Mouse (Mus musculus): ENCODE measurements around the gene 5830411N06Rik. TPM values are rescaled to one million over a fixed set of nuclear protein-coding genes. Genes with fewer than 3 reads are reported as not detected.

5830411N06Rik gene
- polyA plus RNA-seq, 1 experiment from 2014 or later: not detected

Other genes starting within 250 kb of the 5830411N06Rik start
- 27.7 and 33.6 TPM in 2 replicates for gene Zfp511, start 210.9 kb upstream of the 5830411N06Rik start, polyA plus RNA-seq (2015; fragmentation: Nextera tagmentation; extraction: Ambion mirVana)
- 36.4 and 37.0 TPM in 2 replicates for gene Tubgcp2, start 210.6 kb upstream of the 5830411N06Rik start, polyA plus RNA-seq (2015; fragmentation: Nextera tagmentation; extraction: Ambion mirVana)
- gene Msx3, start 198.2 kb upstream of the 5830411N06Rik start, polyA plus RNA-seq (2015; fragmentation: Nextera tagmentation; extraction: Ambion mirVana): not detected in 2 replicates
- gene Caly, start 164.7 kb upstream of the 5830411N06Rik start, polyA plus RNA-seq (2015; fragmentation: Nextera tagmentation; extraction: Ambion mirVana): 0.25 and 0.66 TPM in 2 replicates
- gene Prap1, start 153.9 kb upstream of the 5830411N06Rik start, polyA plus RNA-seq (2015; fragmentation: Nextera tagmentation; extraction: Ambion mirVana): 0.33 TPM in 1 of 2 replicates, not detected in the other
- gene Fuom, start 144.8 kb upstream of the 5830411N06Rik start, polyA plus RNA-seq (2015; fragmentation: Nextera tagmentation; extraction: Ambion mirVana): 74.4 and 80.9 TPM in 2 replicates
- gene Paox, start 131.5 kb upstream of the 5830411N06Rik start, polyA plus RNA-seq (2015; fragmentation: Nextera tagmentation; extraction: Ambion mirVana): 10.9 and 14.4 TPM in 2 replicates
- gene Echs1, start 130.8 kb upstream of the 5830411N06Rik start, polyA plus RNA-seq (2015; fragmentation: Nextera tagmentation; extraction: Ambion mirVana): 169 and 182 TPM in 2 replicates
- gene Mtg1, start 109.7 kb upstream of the 5830411N06Rik start, polyA plus RNA-seq (2015; fragmentation: Nextera tagmentation; extraction: Ambion mirVana): 27.2 and 30.5 TPM in 2 replicates
- gene Sprn, start 92.4 kb upstream of the 5830411N06Rik start, polyA plus RNA-seq (2015; fragmentation: Nextera tagmentation; extraction: Ambion mirVana): 0.10 TPM in 1 of 2 replicates, not detected in the other
- not detected in 2 replicates for gene Olfr522, start 82.5 kb upstream of the 5830411N06Rik start, polyA plus RNA-seq (2015; fragmentation: Nextera tagmentation; extraction: Ambion mirVana)
- gene Olfr523, start 74.1 kb upstream of the 5830411N06Rik start, polyA plus RNA-seq (2015; fragmentation: Nextera tagmentation; extraction: Ambion mirVana): not detected in 2 replicates
- gene Olfr524, start 41.3 kb upstream of the 5830411N06Rik start, polyA plus RNA-seq (2015; fragmentation: Nextera tagmentation; extraction: Ambion mirVana): not detected in 2 replicates
- 0.39 TPM in 1 of 2 replicates, not detected in the other for gene Cd163l1, start 29.0 kb upstream of the 5830411N06Rik start, polyA plus RNA-seq (2015; fragmentation: Nextera tagmentation; extraction: Ambion mirVana)
- not detected in 2 replicates for gene Olfr525, start 73.6 kb downstream of the 5830411N06Rik start, polyA plus RNA-seq (2015; fragmentation: Nextera tagmentation; extraction: Ambion mirVana)
- gene Olfr527, start 86.7 kb downstream of the 5830411N06Rik start, polyA plus RNA-seq (2015; fragmentation: Nextera tagmentation; extraction: Ambion mirVana): not detected in 2 replicates
- not detected in 2 replicates for gene Olfr60, start 114.4 kb downstream of the 5830411N06Rik start, polyA plus RNA-seq (2015; fragmentation: Nextera tagmentation; extraction: Ambion mirVana)
- not detected in 2 replicates for gene Olfr530, start 129.0 kb downstream of the 5830411N06Rik start, polyA plus RNA-seq (2015; fragmentation: Nextera tagmentation; extraction: Ambion mirVana)
- not detected in 2 replicates for gene Olfr531, start 155.6 kb downstream of the 5830411N06Rik start, polyA plus RNA-seq (2015; fragmentation: Nextera tagmentation; extraction: Ambion mirVana)
- gene Olfr532, start 174.4 kb downstream of the 5830411N06Rik start, polyA plus RNA-seq (2015; fragmentation: Nextera tagmentation; extraction: Ambion mirVana): not detected in 2 replicates
- not detected in 2 replicates for gene Olfr533, start 216.1 kb downstream of the 5830411N06Rik start, polyA plus RNA-seq (2015; fragmentation: Nextera tagmentation; extraction: Ambion mirVana)
- not detected in 2 replicates for gene Olfr535, start 236.9 kb downstream of the 5830411N06Rik start, polyA plus RNA-seq (2015; fragmentation: Nextera tagmentation; extraction: Ambion mirVana)

Measured in heart, embryonic 13.5 days (tissue).